Mouse (Mus musculus) liver, embryonic 14.5 days (tissue): ENCODE measurements around the gene Gmpr. TPM values are rescaled to one million over a fixed set of nuclear protein-coding genes. Genes with fewer than 3 reads are reported as not detected.

Experiments used
- ATAC-seq: fragments of 200-750 bp; cut with Nextera tagmentation; 2 replicates; pipeline ENCODE4 v1.8.0; 2017; ENCODE audit warnings: moderate number of reproducible peaks, mild to moderate bottlenecking, moderate library complexity; ENCODE audit not compliant: insufficient read depth
- DNase-seq, 3 experiments: peaks; one replicate each; pipeline ENCODE4 v3.0.0-alpha.2; 2012 to 2013; ENCODE audit warnings: low read depth in 3 of 3, low spot score in 3 of 3
- H3K27ac ChIP-seq: fragments of 300-500 bp; sonication (generic); 2 replicates; pipeline ENCODE4 v1.5.1; 2014; ENCODE audit warnings: moderate library complexity, mild to moderate bottlenecking, control low read depth, inconsistent platforms
- H3K27me3 ChIP-seq: fragments of 300-500 bp; sonication (generic); 2 replicates; pipeline ENCODE4 v1.6.1; 2014; ENCODE audit warnings: mild to moderate bottlenecking, low read length, moderate library complexity; ENCODE audit not compliant: control insufficient read depth, insufficient read depth
- H3K36me3 ChIP-seq: fragments of 300-500 bp; sonication (generic); replicated peaks from 2 replicates; pipeline ENCODE4 v1.6.1; 2014; ENCODE audit warnings: low read depth; ENCODE audit not compliant: control insufficient read depth, insufficient read depth
- H3K4me1 ChIP-seq, 2 experiments: fragments of 200-500 bp in 1 of 2; fragments of 300-500 bp in 1 of 2; sonication (generic) in 1 of 2; replicated peaks; 2 replicates each; pipeline ENCODE4 v1.6.1; 2012 to 2014; ENCODE audit warnings: antibody characterized with exemption in 1 of 2, inconsistent platforms in 1 of 2, low read length in 1 of 2; ENCODE audit not compliant: control insufficient read depth in 2 of 2, insufficient read depth in 2 of 2
- H3K4me2 ChIP-seq: fragments of 300-500 bp; sonication (generic); 2 replicates; pipeline ENCODE4 v1.6.1; 2014; ENCODE audit warnings: low read depth, mild to moderate bottlenecking, control low read depth, moderate library complexity
- H3K4me3 ChIP-seq, 2 experiments: fragments of 200-500 bp in 1 of 2; fragments of 300-500 bp in 1 of 2; sonication (generic) in 1 of 2; 2 replicates each; pipeline ENCODE4 v1.5.1; 2012 to 2014; ENCODE audit warnings: low read depth in 2 of 2, low read length in 2 of 2, mild to moderate bottlenecking in 2 of 2, control low read depth in 1 of 2, inconsistent platforms in 1 of 2, moderate library complexity in 1 of 2; ENCODE audit not compliant: insufficient read depth in 1 of 2
- H3K9ac ChIP-seq: fragments of 300-500 bp; sonication (generic); replicated peaks from 2 replicates; pipeline ENCODE4 v1.6.1; 2014; ENCODE audit warnings: mild to moderate bottlenecking, control low read depth, moderate library complexity
- H3K9me3 ChIP-seq: fragments of 300-500 bp; sonication (generic); 2 replicates; pipeline ENCODE4 v1.6.1; 2016; ENCODE audit warnings: low read length, mixed read lengths; ENCODE audit not compliant: control insufficient read depth
- CTCF ChIP-seq: IDR thresholded peaks from 2 replicates; pipeline ENCODE4 v1.5.1; 2016; ENCODE audit warnings: antibody characterized with exemption, low read depth, control low read depth
- EP300 ChIP-seq: IDR thresholded peaks from 2 replicates; pipeline ENCODE4 v1.6.1; 2016; ENCODE audit warnings: antibody characterized with exemption, low read depth
- WGBS: fragments of 180-500 bp; shearing (Covaris S2); extraction: QIAGEN DNeasy Blood & Tissue Kit; methylation state at CpG from one replicate; pipeline ENCODE4 v1.1.7; 2014; ENCODE audit not compliant: insufficient replicate concordance; 5-methylcytosine and 5-hydroxymethylcytosine counted together
- polyA plus RNA-seq, 2 experiments: library from polyadenylated mRNA; depleted of rRNA in 1 of 2; stranded (reverse) in 1 of 2; unstranded in 1 of 2; fragments of >200 nt; fragmentation: Nextera tagmentation in 1 of 2; extraction: Ambion mirVana in 1 of 2; gene quantifications; 2 replicates each; pipeline versions ENCODE4 v1.2.1 to v1.2.3; 2012 to 2014

Gmpr gene
- polyA plus RNA-seq, 2 experiments, result 155 to 295 TPM

DNA sequence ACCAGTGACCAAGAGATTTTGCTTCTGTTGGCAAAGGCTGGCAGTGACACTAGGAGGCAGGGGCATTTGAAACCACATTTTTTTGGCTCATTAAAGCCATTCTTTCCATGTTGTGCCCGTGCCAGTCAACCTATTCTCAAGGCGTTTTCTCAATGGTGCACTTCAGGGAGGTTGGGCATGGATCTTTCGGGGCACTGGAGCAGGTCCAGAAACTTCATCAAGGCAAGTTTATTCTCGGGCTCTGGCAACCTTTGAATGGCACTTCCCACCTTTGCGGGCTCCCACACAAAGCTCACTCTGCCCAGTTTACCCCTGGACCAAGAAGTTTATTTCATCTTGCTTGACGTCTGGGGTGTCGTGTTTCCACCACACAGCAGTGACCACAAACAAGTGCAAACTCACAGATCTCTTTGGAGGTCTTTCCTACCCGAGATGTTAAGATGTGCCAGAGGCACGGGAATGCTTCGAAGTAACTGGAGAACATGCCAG lies 41.2 kb upstream of the Gmpr start:
- Histone ChIP-seq H3K27me3 (no peaks in the 10 kb centered on the region; the same call in 1 of the 2 replicates), H3K27ac (no peak overlapping the region), H3K9ac (no peak overlapping the region), H3K4me1 (0 out of 4 replicates have a peak, but pooled peaks cover 0 to 4% of the 10 kb centered on the region in 2 experiments), H3K36me3 (no peaks in the 10 kb centered on the region), H3K4me3 (no peak overlapping the region), H3K9me3 (no peaks in the 10 kb centered on the region), H3K4me2 (no peak overlapping the region)
- DNase-seq (no peak), ATAC-seq (no peak)
- TF ChIP-seq EP300 (no peak), CTCF (no peak)
- WGBS, result 53% methylated on average over 10 of the region's 10 CpGs

DNA sequence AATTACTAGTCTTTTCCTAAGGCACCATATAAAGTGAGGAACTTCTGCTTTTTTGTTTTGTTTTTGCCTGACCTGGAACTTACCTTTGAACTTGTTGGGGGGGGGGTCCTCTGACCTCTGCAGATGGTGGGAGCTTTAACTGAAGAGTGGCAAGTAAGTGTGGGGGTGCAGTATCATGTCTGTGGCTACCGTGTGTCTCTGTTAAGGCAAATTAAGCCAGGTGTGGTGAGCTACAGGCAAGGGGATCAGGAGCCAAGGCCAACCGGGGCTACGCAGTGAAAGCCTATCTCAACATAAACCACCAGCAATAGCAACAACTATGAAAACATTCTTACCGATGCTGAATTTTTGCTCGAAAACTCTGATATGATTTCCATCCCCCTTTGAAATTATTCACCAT lies 38.5 kb upstream of the Gmpr start:
- Histone ChIP-seq H3K36me3 (no peaks in the 10 kb centered on the region), H3K27ac (no peak overlapping the region), H3K4me3 (no peak overlapping the region), H3K27me3 (no peaks in the 10 kb centered on the region; the same call in 1 of the 2 replicates), H3K4me1 (0 out of 4 replicates have a peak, but pooled peaks cover 0 to 4% of the 10 kb centered on the region in 2 experiments), H3K9me3 (no peaks in the 10 kb centered on the region), H3K4me2 (no peak overlapping the region), H3K9ac (no peak overlapping the region)
- WGBS, result 78% methylated on average over 5 of the region's 5 CpGs
- ATAC-seq, result no peak
- no peak for DNase-seq
- TF ChIP-seq CTCF (no peak), EP300 (no peak)

DNA sequence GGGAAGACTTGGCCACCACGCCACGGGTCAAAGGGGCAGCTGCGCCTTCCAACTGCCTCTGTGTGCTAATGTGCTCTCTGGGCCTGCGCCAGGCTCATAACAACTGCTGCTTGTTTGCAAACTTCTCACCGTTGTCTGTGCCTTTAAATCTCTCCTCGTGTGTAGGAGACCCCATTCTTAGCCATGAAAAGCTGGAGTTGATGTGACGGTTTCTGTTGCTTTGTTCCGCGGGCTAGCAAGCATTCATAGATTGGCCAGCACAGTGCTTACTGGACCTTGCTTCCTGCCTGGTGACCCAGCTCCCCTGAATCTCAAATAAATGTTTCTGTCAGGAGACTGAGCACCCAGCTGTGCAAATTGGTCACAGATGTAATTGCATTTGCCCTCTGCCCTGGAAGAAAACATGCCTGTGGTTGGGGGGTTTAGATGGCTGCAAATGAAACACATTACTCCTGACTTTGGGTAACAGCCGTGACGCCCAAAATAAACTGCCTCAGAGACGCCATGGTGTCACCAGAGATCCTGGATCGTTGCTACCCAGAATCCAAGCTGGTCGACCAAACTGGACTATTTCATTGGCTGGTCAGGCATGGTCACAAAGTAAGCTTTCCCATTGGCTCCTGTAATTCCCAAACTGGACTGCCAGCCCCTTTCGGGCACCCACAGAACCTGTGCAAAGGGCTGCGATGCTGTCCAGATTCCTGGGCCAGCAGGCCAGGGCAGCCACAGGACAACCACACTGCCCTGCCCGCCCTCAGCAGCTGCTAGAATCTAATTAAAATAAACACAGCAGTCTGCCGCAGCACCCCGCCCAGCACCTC lies 37.6 kb upstream of the Gmpr start:
- Histone ChIP-seq H3K9me3 (no peaks in the 10 kb centered on the region), H3K9ac (no peak overlapping the region), H3K36me3 (no peaks in the 10 kb centered on the region), H3K4me3 (no peak overlapping the region), H3K4me1 (0 out of 4 replicates have a peak, but pooled peaks cover 0 to 4% of the 10 kb centered on the region in 2 experiments), H3K27me3 (no peaks in the 10 kb centered on the region; the same call in 1 of the 2 replicates), H3K27ac (no peak overlapping the region), H3K4me2 (no peak overlapping the region)
- no peak for DNase-seq
- ATAC-seq, result no peak
- TF ChIP-seq CTCF (no peak), EP300 (no peak)
- 59% methylated on average over 19 of the region's 19 CpGs for WGBS

DNA sequence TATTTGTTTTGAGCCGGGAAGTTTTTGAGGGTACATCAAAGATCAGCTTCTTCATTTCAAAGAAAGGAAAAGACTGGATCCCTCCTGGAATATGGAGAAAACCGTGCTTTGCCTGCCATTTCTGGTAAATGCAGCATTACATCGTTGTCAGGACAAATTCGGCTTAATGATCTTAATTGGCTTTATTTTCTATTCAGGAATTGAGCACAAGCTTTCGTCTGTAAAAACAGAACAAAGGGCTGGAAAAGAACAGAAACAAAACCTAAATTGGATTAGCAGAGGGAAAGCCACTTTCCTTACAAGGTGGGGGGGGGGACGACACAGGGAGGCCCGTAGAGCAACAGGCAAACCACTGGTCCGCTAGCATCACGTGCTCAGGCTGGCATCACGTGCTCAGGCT lies 33.9 kb upstream of the Gmpr start:
- Histone ChIP-seq H3K27me3 (no peaks in the 10 kb centered on the region; the same call in 1 of the 2 replicates), H3K27ac (no peak overlapping the region), H3K9me3 (no peaks in the 10 kb centered on the region; the same call in 1 of the 2 replicates), H3K4me1 (peaks cover 3 to 4% of the 10 kb centered on the region in 2 experiments; a peak in 1 of 4 replicates), H3K36me3 (no peaks in the 10 kb centered on the region), H3K9ac (no peak overlapping the region), H3K4me3 (no peak overlapping the region), H3K4me2 (no peak overlapping the region)
- WGBS, result 64% methylated on average over 10 of the region's 10 CpGs
- ATAC-seq (no peak), DNase-seq (no peak)
- TF ChIP-seq EP300 (no peak), CTCF (no peak)

DNA sequence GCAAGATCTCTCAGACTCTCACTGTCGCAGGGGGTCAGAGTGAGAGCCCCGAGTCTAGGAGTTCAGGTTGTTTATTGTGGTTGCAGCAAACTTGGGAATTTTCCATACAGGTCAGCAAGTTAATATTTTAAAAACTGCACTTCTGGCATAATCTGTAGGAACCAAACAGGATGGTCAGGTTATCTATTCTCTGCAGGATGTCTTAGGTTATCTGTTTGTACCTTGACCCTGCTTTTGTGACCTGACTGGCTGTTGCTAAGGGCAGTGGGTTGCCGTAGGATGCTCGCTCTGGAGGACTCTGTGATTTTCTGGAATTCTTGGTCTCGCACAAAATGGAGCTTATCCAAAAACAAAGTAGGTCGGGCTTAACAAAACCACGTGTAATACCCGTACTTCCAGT lies 31.9 kb upstream of the Gmpr start:
- Histone ChIP-seq H3K9ac (no peak overlapping the region), H3K4me3 (no peak overlapping the region), H3K4me1 (peaks cover 0 to 3% of the 10 kb centered on the region in 2 experiments; a peak in 1 of 4 replicates), H3K27ac (no peak overlapping the region), H3K36me3 (no peaks in the 10 kb centered on the region), H3K4me2 (no peak overlapping the region), H3K9me3 (no peaks in the 10 kb centered on the region; the same call in 1 of the 2 replicates), H3K27me3 (no peaks in the 10 kb centered on the region; the same call in 1 of the 2 replicates)
- TF ChIP-seq EP300 (no peak), CTCF (no peak)
- DNase-seq (no peak), ATAC-seq (no peak)
- WGBS, result 53% methylated on average over 8 of the region's 8 CpGs
